Mouse (Mus musculus) E14TG2a.4 (cell line): ENCODE results near the gene Zbp1.

ENCODE experiments used
- CTCF ChIP-seq: conservative IDR thresholded peaks from 2 replicates; pipeline ENCODE4 v1.5.1; 2014; ENCODE audit warnings: low read length
- NANOG ChIP-seq: IDR thresholded peaks from 2 replicates; pipeline ENCODE4 v1.6.1; 2014; ENCODE audit warnings: borderline replicate concordance, low read length, mixed read lengths
- POU5F1 ChIP-seq: IDR thresholded peaks from 2 replicates; pipeline ENCODE4 v1.6.1; 2014; ENCODE audit warnings: low read length, borderline replicate concordance

DNA sequence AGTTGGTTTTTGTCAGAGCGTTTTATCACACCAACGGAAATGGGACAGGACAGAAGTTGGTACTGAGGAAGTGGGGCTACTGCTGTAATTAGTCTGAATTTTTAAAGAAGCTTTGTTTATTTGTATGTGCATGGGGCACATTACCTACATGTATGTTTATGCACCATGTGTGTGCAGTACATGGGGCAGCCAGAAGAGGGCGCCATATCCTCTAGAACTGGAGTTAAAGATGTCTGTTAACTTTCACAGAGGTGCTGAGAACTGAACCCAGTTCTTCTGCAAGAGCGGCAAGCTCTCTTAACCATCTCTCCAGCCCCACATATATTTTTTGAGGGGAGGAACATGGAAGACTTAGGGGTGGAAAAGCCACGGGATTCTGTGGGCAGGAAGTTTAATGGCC, 43.0 kb downstream of the Zbp1 start:
- TF ChIP-seq CTCF: peak; percentile 70
- no peak for TF ChIP-seq NANOG
- no peak for TF ChIP-seq POU5F1
